Mouse (Mus musculus) brown adipose tissue, adult 24 weeks (tissue): ENCODE results near the gene Gm20604. TPM values are rescaled to one million over a fixed set of nuclear protein-coding genes. Genes with fewer than 3 reads are reported as not detected.

Experiments
- H3K27ac ChIP-seq: fragments of 200-500 bp; replicated peaks from 2 replicates; pipeline ENCODE4 v1.5.1; 2012; ENCODE audit warnings: low read depth, mild to moderate bottlenecking, low read length
- H3K4me1 ChIP-seq: fragments of 200-500 bp; 2 replicates; pipeline ENCODE4 v1.6.1; 2012; ENCODE audit warnings: low read length, mixed read lengths; ENCODE audit not compliant: control insufficient read depth, insufficient read depth, insufficient read length
- H3K4me3 ChIP-seq: fragments of 200-500 bp; 2 replicates; pipeline ENCODE4 v1.5.1; 2012; ENCODE audit warnings: low read depth, mild to moderate bottlenecking, low read length, moderate library complexity; ENCODE audit not compliant: insufficient read depth
- polyA plus RNA-seq: library from polyadenylated mRNA; stranded (reverse); fragments of >200 nt; gene quantifications from 2 replicates; pipeline ENCODE4 v1.2.4, GENCODE M21; 2012; ENCODE audit not compliant: missing spikeins, insufficient read depth, insufficient read length

Gene Gm20604
- polyA plus RNA-seq, 1 experiment: 5.1 TPM

GRCm38 (mm10) chr12:102691761-102692160 lies 66.7 kb downstream of the Gm20604 start:
- peak overlapping the region; percentile 65 for H3K27ac ChIP-seq
- H3K4me3 ChIP-seq: no peak overlapping the region
- H3K4me1 ChIP-seq: peaks cover 54% of the 10 kb centered on the region

Other genes starting within 250 kb of the Gm20604 start
- gene Chga, start 203.7 kb downstream of the Gm20604 start, polyA plus RNA-seq: not detected in 2 replicates
- gene Itpk1, start 53.7 kb downstream of the Gm20604 start, polyA plus RNA-seq: 65.8 and 126 TPM in 2 replicates
- gene Moap1, start 15.0 kb downstream of the Gm20604 start, polyA plus RNA-seq: 1.6 and 2.3 TPM in 2 replicates
- gene Tmem251, start 14.9 kb downstream of the Gm20604 start, polyA plus RNA-seq: 3.5 and 4.7 TPM in 2 replicates
- gene Gm28051, start 907 bp downstream of the Gm20604 start, polyA plus RNA-seq: not detected in 2 replicates
- gene Gon7, start 869 bp downstream of the Gm20604 start, polyA plus RNA-seq: 7.5 and 8.8 TPM in 2 replicates
- gene Ubr7, start 705 bp downstream of the Gm20604 start, polyA plus RNA-seq: 12.9 and 14.5 TPM in 2 replicates
- 8.3 and 8.8 TPM in 2 replicates for gene Btbd7, start 119.8 kb upstream of the Gm20604 start, polyA plus RNA-seq
- not detected in 2 replicates for gene Cox8c, start 140.6 kb upstream of the Gm20604 start, polyA plus RNA-seq
- gene Unc79, start 190.2 kb upstream of the Gm20604 start, polyA plus RNA-seq: not detected in 2 replicates